Mouse (Mus musculus): Measurements from ENCODE around the gene Maml3. TPM values are rescaled to one million over a fixed set of nuclear protein-coding genes. Genes with fewer than 3 reads are reported as not detected.
A peak's percentile ranks its signal among the peaks of the same experiment; 100 is the strongest.

Maml3 gene
- total RNA-seq, 2 experiments from 2014 or later = 19.6 to 20.9 TPM

GRCm38 (mm10) chr3:51719982-51720381, 384.9 kb downstream of the Maml3 start:
- no peak for DNase-seq (ENCODE audit: low spot score in 2 of 2)

GRCm38 (mm10) chr3:51719373-51719772, 385.5 kb downstream of the Maml3 start:
- no peak for DNase-seq (ENCODE audit: low spot score in 2 of 2)

- DNase-seq (ENCODE audit: low spot score in 2 of 2) = no peak
Observed at GRCm38 (mm10) chr3:51717909-51718308, 387.0 kb downstream of the Maml3 start.

- DNase-seq (ENCODE audit: low spot score in 2 of 2) = no peak
Observed at GRCm38 (mm10) chr3:51717455-51717854, 387.4 kb downstream of the Maml3 start.

- no peak for DNase-seq (ENCODE audit: low spot score in 2 of 2)
Observed at GRCm38 (mm10) chr3:51714469-51714868, 390.4 kb downstream of the Maml3 start.

- no peak for DNase-seq (ENCODE audit: low spot score in 2 of 2)
Observed at GRCm38 (mm10) chr3:51713233-51713632, 391.6 kb downstream of the Maml3 start.

- DNase-seq (ENCODE audit: low spot score in 2 of 2) = no peak
Observed at GRCm38 (mm10) chr3:51712382-51712781, 392.5 kb downstream of the Maml3 start.

GRCm38 (mm10) chr3:51708746-51709411, 396.0 kb downstream of the Maml3 start:
- peak; percentile 20 to 60 for DNase-seq (ENCODE audit: low spot score in 2 of 2)

- no peak for DNase-seq (ENCODE audit: low spot score in 2 of 2)
Observed at GRCm38 (mm10) chr3:51708375-51708745, 396.5 kb downstream of the Maml3 start.

GRCm38 (mm10) chr3:51705220-51705619, 399.7 kb downstream of the Maml3 start:
- no peak for DNase-seq (ENCODE audit: low spot score in 2 of 2)

- DNase-seq (ENCODE audit: low spot score in 2 of 2) = no peak
Observed at GRCm38 (mm10) chr3:51703478-51703877, 401.4 kb downstream of the Maml3 start.

- DNase-seq (ENCODE audit: low spot score in 2 of 2) = no peak
Observed at GRCm38 (mm10) chr3:51702701-51703286, 402.1 kb downstream of the Maml3 start.

GRCm38 (mm10) chr3:51701950-51702349, 402.9 kb downstream of the Maml3 start:
- DNase-seq (ENCODE audit: low spot score in 2 of 2) = no peak

- peak; percentile 41 to 59 for DNase-seq (ENCODE audit: low spot score in 2 of 2)
Observed at GRCm38 (mm10) chr3:51701281-51701751, 403.6 kb downstream of the Maml3 start.

GRCm38 (mm10) chr3:51700731-51701280, 404.1 kb downstream of the Maml3 start:
- no peak for DNase-seq (ENCODE audit: low spot score in 2 of 2)

GRCm38 (mm10) chr3:51700123-51700522, 404.8 kb downstream of the Maml3 start:
- DNase-seq (ENCODE audit: low spot score in 2 of 2) = no peak

GRCm38 (mm10) chr3:51697931-51698330, 406.9 kb downstream of the Maml3 start:
- no peak for DNase-seq (ENCODE audit: low spot score in 2 of 2)

GRCm38 (mm10) chr3:51695713-51696112, 409.2 kb downstream of the Maml3 start:
- no peak for DNase-seq (ENCODE audit: low spot score in 2 of 2)

- DNase-seq (ENCODE audit: low spot score in 2 of 2) = no peak
Observed at GRCm38 (mm10) chr3:51694576-51694975, 410.3 kb downstream of the Maml3 start.

GRCm38 (mm10) chr3:51693196-51693595, 411.7 kb downstream of the Maml3 start:
- no peak for DNase-seq (ENCODE audit: low spot score in 2 of 2)

- DNase-seq (ENCODE audit: low spot score in 2 of 2) = no peak
Observed at GRCm38 (mm10) chr3:51688725-51689124, 416.2 kb downstream of the Maml3 start.

GRCm38 (mm10) chr3:51686791-51687190, 418.1 kb downstream of the Maml3 start:
- no peak for DNase-seq (ENCODE audit: low spot score in 2 of 2)

GRCm38 (mm10) chr3:51686316-51686715, 418.6 kb downstream of the Maml3 start:
- DNase-seq (ENCODE audit: low spot score in 2 of 2) = no peak
